Mouse (Mus musculus): ENCODE results near the gene Isg20. TPM values are rescaled to one million over a fixed set of nuclear protein-coding genes. Genes with fewer than 3 reads are reported as not detected.

Isg20 gene
- polyA plus RNA-seq (2014; fragmentation: Nextera tagmentation; extraction: Ambion mirVana), result 0.57 and 0.78 TPM in 2 replicates

DNA sequence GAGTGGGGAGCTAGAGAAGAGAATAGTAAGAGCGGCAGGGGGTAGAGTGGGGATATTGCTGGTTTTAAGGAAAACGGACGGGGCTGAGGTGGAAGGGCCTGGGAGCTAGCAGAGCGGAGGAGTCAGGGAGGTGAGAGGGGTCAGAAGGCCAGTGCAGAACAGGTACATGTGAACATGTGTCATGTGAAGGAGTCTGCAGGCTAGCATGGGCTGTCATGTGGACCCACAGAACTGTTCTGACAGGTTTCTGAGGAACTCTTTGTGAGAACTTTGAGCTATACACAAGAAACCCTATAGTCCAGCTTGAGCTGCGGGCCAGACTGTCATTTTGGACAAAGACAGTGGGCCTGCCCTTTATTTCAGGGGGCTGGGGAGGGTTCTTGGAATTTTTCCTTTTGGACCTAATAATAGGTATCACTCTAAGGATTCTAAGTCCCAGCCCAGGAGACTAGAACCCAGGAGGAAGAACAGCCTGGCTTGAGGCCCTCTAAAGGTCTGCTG is at the start of gene Isg20:
Gene Isg20, plus strand, starts transcription at position 451 of the 501 bp plus-strand sequence.
- 58% methylated on average over 5 of the region's 5 CpGs for WGBS
- Histone ChIP-seq H3K4me3 (ENCODE audit: low read depth, low read length) (peak within 1 kb of the TSS; percentile 4; the same call in 1 of the 2 replicates), H3K36me3 (ENCODE audit: control insufficient read depth, insufficient read depth, low read length) (0 out of 2 replicates have a peak, but pooled peaks cover 2% of the 10 kb centered on the region), H3K4me1 (ENCODE audit: control insufficient read depth, insufficient read depth, low read length) (peaks cover 12% of the 10 kb centered on the region), H3K4me2 (peak within 1 kb of the TSS; percentile 39; the same call in 1 of the 2 replicates), H3K9ac (ENCODE audit: low read length) (peak within 1 kb of the TSS; percentile 6), H3K27me3 (ENCODE audit: control insufficient read depth, insufficient read depth, low read length) (no peaks in the 10 kb centered on the region), H3K9me3 (ENCODE audit: control insufficient read depth, low read length) (no peaks in the 10 kb centered on the region), H3K27ac (ENCODE audit: low read depth, low read length) (no peak within 1 kb of the TSS)
- ATAC-seq (ENCODE audit: low FRiP score) (0 out of 2 replicates have a peak, but pooled peaks have one; percentile 2), DNase-seq (ENCODE audit: low spot score, missing footprints) (no peak)

DNA sequence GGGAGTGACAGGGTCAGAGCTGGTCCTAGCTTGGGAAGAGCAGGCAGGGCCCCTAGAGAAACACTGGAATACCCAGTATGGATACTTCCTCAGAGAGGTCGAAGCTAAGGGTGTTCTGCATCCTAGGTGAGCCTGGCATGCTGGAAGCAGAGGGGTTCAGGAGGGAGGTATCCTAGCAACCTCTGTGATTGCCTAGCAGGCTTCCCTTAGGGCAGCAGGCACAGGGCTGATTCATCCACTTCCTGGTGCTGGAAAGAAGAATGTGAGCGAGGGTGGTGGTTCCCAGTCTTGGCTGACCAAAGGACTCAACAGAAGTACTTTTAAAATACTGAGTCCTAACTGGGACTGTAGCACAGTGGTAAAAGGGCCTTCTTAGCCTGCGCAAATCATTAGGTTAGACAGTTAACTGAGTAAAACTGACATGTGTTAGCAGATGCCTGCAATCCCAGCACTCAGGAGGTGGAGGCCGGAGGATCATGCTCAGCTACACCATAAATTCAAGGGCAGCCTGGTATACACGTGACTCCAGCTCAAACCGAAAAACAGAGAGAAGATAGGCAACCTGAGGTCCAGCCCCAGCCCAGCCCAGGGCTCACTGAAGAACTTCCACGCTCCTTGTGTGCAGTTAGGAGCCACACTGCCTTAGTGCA is 49.3 kb upstream of the Isg20 start:
- Histone ChIP-seq H3K9me3 (ENCODE audit: control insufficient read depth, low read length) (no peaks in the 10 kb centered on the region), H3K4me3 (ENCODE audit: low read depth, low read length) (no peak overlapping the region), H3K4me1 (ENCODE audit: control insufficient read depth, insufficient read depth, low read length) (no peaks in the 10 kb centered on the region), H3K36me3 (ENCODE audit: control insufficient read depth, insufficient read depth, low read length) (no peaks in the 10 kb centered on the region), H3K9ac (ENCODE audit: low read length) (no peak overlapping the region), H3K27ac (ENCODE audit: low read depth, low read length) (no peak overlapping the region), H3K27me3 (ENCODE audit: control insufficient read depth, insufficient read depth, low read length) (no peaks in the 10 kb centered on the region), H3K4me2 (no peak overlapping the region)
- no peak for DNase-seq (ENCODE audit: low spot score, missing footprints)
- whole genome bisulfite sequencing, result 83% methylated on average over 7 of the region's 7 CpGs
- no peak for ATAC-seq (ENCODE audit: low FRiP score)

- no peak overlapping the region for H3K4me2 ChIP-seq
- H3K9me3 ChIP-seq (ENCODE audit: control insufficient read depth, low read length), result no peaks in the 10 kb centered on the region
- no peak overlapping the region for H3K27ac ChIP-seq (ENCODE audit: low read depth, low read length)
- no peaks in the 10 kb centered on the region for H3K4me1 ChIP-seq (ENCODE audit: control insufficient read depth, insufficient read depth, low read length)
- ATAC-seq (ENCODE audit: low FRiP score) (no peak), DNase-seq (ENCODE audit: low spot score, missing footprints) (no peak)
- H3K27me3 ChIP-seq (ENCODE audit: control insufficient read depth, insufficient read depth, low read length), result no peaks in the 10 kb centered on the region
- H3K36me3 ChIP-seq (ENCODE audit: control insufficient read depth, insufficient read depth, low read length), result no peaks in the 10 kb centered on the region
- no peak overlapping the region for H3K4me3 ChIP-seq (ENCODE audit: low read depth, low read length)
- no peak overlapping the region for H3K9ac ChIP-seq (ENCODE audit: low read length)
- 85% methylated on average over 4 of the region's 4 CpGs for WGBS
These were observed 48.8 kb upstream of the Isg20 start for GRCm38 (mm10) chr7:78864446-78864802.

GRCm38 (mm10) chr7:78865212-78865949 is 47.8 kb upstream of the Isg20 start:
- WGBS, result 65% methylated on average over 12 of the region's 12 CpGs
- Histone ChIP-seq H3K4me1 (ENCODE audit: control insufficient read depth, insufficient read depth, low read length) (no peaks in the 10 kb centered on the region), H3K4me3 (ENCODE audit: low read depth, low read length) (no peak overlapping the region), H3K9me3 (ENCODE audit: control insufficient read depth, low read length) (no peaks in the 10 kb centered on the region), H3K9ac (ENCODE audit: low read length) (no peak overlapping the region), H3K27me3 (ENCODE audit: control insufficient read depth, insufficient read depth, low read length) (no peaks in the 10 kb centered on the region), H3K4me2 (no peak overlapping the region), H3K36me3 (ENCODE audit: control insufficient read depth, insufficient read depth, low read length) (no peaks in the 10 kb centered on the region), H3K27ac (ENCODE audit: low read depth, low read length) (no peak overlapping the region)
- ATAC-seq (ENCODE audit: low FRiP score) (no peak), DNase-seq (ENCODE audit: low spot score, missing footprints) (no peak)

DNA sequence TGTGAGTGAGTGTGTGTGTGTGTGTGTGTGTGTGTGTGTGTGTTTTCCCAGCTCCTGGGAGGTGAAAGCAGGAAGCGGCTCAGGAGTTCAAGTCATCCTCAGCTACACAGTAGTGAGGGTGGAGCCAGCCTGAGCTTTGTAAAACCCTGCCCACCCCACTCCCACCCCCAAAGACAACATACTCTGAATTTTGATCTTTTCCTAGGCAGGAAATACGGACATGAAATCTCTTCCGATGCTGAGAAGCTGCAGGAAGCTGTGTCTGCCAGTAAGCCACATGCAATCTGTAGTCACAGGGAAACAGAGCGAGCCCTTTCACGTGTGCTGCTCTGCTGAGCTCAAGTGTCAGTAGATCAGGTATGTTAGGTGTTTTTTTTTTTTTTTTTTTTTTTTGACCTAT is 44.5 kb upstream of the Isg20 start:
- Histone ChIP-seq H3K4me2 (no peak overlapping the region), H3K27me3 (ENCODE audit: control insufficient read depth, insufficient read depth, low read length) (no peaks in the 10 kb centered on the region), H3K9me3 (ENCODE audit: control insufficient read depth, low read length) (no peaks in the 10 kb centered on the region), H3K9ac (ENCODE audit: low read length) (no peak overlapping the region), H3K36me3 (ENCODE audit: control insufficient read depth, insufficient read depth, low read length) (no peaks in the 10 kb centered on the region), H3K27ac (ENCODE audit: low read depth, low read length) (no peak overlapping the region), H3K4me1 (ENCODE audit: control insufficient read depth, insufficient read depth, low read length) (no peaks in the 10 kb centered on the region), H3K4me3 (ENCODE audit: low read depth, low read length) (no peak overlapping the region)
- 84% methylated on average over 5 of the region's 5 CpGs for WGBS
- DNase-seq (ENCODE audit: low spot score, missing footprints), result no peak
- no peak for ATAC-seq (ENCODE audit: low FRiP score)

- H3K4me3 ChIP-seq (ENCODE audit: low read depth, low read length), result no peak overlapping the region
- no peaks in the 10 kb centered on the region for H3K27me3 ChIP-seq (ENCODE audit: control insufficient read depth, insufficient read depth, low read length)
- no peak overlapping the region for H3K4me2 ChIP-seq
- H3K36me3 ChIP-seq (ENCODE audit: control insufficient read depth, insufficient read depth, low read length), result no peaks in the 10 kb centered on the region
- no peak for DNase-seq (ENCODE audit: low spot score, missing footprints)
- H3K4me1 ChIP-seq (ENCODE audit: control insufficient read depth, insufficient read depth, low read length), result no peaks in the 10 kb centered on the region
- ATAC-seq (ENCODE audit: low FRiP score), result no peak
- no peak overlapping the region for H3K27ac ChIP-seq (ENCODE audit: low read depth, low read length)
- no peak overlapping the region for H3K9ac ChIP-seq (ENCODE audit: low read length)
- no peaks in the 10 kb centered on the region for H3K9me3 ChIP-seq (ENCODE audit: control insufficient read depth, low read length)
- WGBS, result 88% methylated on average over 6 of the region's 6 CpGs
These were observed 40.9 kb upstream of the Isg20 start for GRCm38 (mm10) chr7:78872366-78872765.

- Histone ChIP-seq H3K4me3 (ENCODE audit: low read depth, low read length) (no peak overlapping the region), H3K9me3 (ENCODE audit: control insufficient read depth, low read length) (no peaks in the 10 kb centered on the region), H3K27ac (ENCODE audit: low read depth, low read length) (no peak overlapping the region), H3K4me1 (ENCODE audit: control insufficient read depth, insufficient read depth, low read length) (no peaks in the 10 kb centered on the region), H3K9ac (ENCODE audit: low read length) (no peak overlapping the region), H3K36me3 (ENCODE audit: control insufficient read depth, insufficient read depth, low read length) (no peaks in the 10 kb centered on the region), H3K27me3 (ENCODE audit: control insufficient read depth, insufficient read depth, low read length) (no peaks in the 10 kb centered on the region), H3K4me2 (no peak overlapping the region)
- WGBS, result 86% methylated on average over 5 of the region's 5 CpGs
- ATAC-seq (ENCODE audit: low FRiP score) (no peak), DNase-seq (ENCODE audit: low spot score, missing footprints) (no peak)
These were observed 40.4 kb upstream of the Isg20 start for GRCm38 (mm10) chr7:78872831-78873230.

- peak overlapping the region; percentile 20; the same call in 1 of the 2 replicates for H3K9ac ChIP-seq (ENCODE audit: low read length)
- peak overlapping the region; percentile 51 for H3K4me3 ChIP-seq (ENCODE audit: low read depth, low read length)
- H3K4me2 ChIP-seq, result peak overlapping the region; percentile 89
- H3K27me3 ChIP-seq (ENCODE audit: control insufficient read depth, insufficient read depth, low read length), result 0 out of 2 replicates have a peak, but pooled peaks cover 2% of the 10 kb centered on the region
- peaks cover 45% of the 10 kb centered on the region for H3K4me1 ChIP-seq (ENCODE audit: control insufficient read depth, insufficient read depth, low read length)
- WGBS, result 6% methylated on average over 13 of the region's 16 CpGs
- no peaks in the 10 kb centered on the region for H3K36me3 ChIP-seq (ENCODE audit: control insufficient read depth, insufficient read depth, low read length)
- no peaks in the 10 kb centered on the region for H3K9me3 ChIP-seq (ENCODE audit: control insufficient read depth, low read length)
- peak overlapping the region; percentile 52; the same call in 1 of the 2 replicates for H3K27ac ChIP-seq (ENCODE audit: low read depth, low read length)
- DNase-seq (ENCODE audit: low spot score, missing footprints) (peak; percentile 94), ATAC-seq (ENCODE audit: low FRiP score) (peak; percentile 14)
These were observed 31.4 kb upstream of the Isg20 start for GRCm38 (mm10) chr7:78881607-78882468.
